Mouse (Mus musculus) kidney, adult 10 weeks (tissue): ENCODE results near the gene Ppwd1. TPM values are rescaled to one million over a fixed set of nuclear protein-coding genes. Genes with fewer than 3 reads are reported as not detected.

Source experiments
- polyA plus RNA-seq: library from polyadenylated mRNA; stranded (reverse); fragments of 350-450 nt; fragmentation: Illumina TruSeq; extraction: RNeasy Lipid Tissue Mini Kit (QIAGEN cat#74804); gene quantifications from one replicate; pipeline ENCODE4 v1.2.3, GENCODE M21; 2014; ENCODE audit warnings: low read depth, low replicate concordance

Gene Ppwd1
- polyA plus RNA-seq, result 28.7 TPM

DNA sequence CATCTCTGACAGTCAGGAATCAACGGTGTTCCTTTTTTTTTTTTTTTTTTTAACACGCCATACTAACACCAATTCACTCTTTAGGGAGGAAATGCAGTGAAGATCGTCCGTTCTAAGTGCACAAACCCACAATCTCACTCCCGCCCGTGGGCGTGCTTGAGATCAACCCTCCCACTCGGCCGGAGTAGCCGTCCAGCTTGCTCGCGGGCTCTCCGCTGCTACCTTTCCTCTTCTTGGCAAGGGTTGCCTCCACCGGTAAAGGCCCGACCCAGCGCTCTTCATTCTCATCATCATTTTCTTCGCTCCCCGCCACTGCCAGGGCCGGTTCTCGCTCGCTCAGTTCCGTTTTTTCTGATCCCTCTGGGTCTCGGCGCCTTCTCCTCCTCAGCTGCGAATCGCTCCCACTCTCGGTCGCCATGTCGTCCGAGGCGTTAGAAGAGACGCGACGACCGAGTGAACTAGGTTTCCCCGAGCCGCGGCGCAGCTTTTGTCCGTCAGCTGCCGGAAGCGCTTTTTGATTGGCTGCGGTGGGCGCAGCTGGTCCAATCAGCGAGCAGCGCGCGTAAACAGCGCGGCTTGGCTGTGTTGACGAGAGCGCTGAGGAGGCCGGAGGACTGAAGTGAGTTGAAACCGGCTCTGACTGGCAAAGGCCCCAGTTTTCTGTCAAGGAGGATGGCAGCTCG is at the start of gene Ppwd1, which contains the start of gene Cenpk:
TSS of gene Ppwd1 (minus strand) at position 460 of the 683 bp plus-strand sequence.
TSS of gene Cenpk (plus strand) at position 228 of the 683 bp plus-strand sequence.

DNA sequence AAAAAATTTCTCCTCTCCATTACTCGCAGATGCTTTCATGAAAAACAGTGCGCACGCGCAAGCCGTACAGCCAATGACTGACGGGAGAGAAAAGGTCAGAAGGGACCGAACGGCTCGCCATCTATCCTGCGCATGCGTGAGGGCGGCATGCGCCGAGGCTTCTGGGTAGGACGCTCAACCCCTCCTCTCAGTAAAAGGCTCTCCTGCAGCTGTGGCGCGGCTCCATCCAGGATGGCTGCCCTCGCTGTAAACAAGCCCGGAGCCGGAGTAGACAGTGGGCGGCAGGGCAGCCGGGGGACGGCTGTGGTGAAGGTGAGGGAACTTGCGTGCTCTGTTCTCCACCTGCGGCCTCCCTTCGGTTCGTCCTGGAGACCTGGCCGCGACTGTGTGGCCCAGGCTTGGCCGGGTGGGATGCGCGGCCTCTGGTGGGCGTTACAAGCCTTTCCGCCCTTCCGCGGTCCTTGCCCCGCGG is 50.0 kb downstream of the Ppwd1 start, which contains the start of gene Trim23:
TSS of gene Trim23 (plus strand) at position 148 of the 472 bp plus-strand sequence.

DNA sequence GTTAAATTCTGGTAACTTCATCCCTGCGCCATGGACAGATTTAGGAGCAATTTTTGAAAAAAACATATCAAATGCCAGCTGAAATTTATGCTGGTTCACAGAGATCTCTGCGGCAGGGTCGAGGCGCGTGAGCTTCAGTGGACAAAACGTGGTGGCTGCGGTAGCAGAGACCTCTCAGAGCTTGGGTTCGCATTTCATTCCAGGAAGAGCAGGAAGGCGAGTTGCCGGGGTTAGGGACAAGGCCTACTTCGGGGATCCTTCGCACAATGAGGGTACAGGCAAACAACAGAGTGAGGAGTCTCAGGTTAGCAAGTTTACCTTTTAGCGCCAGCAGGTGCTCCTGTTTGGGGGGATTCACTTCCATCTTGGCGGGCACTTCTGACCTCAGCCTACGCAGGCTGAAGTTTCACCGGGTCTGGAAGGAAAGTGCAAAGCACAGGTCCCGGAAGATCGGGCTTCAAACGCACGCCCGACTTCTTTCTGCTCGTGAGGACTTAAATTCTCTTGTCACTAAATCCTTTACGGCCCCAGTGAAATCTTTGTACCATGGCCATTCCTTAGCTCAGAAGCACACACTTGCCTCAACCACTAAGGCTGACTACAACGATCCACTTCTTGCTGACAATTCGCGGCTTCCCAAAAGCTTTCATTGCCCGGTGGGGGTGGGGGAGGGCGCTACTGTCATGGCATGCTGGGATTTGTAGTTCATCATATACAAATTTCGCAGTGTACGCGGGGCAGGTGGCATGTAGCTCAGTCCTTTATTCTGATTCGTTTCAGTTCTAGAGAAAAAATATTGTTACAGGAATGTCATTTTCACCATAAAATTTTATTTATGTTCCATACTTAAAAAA is 50.6 kb downstream of the Ppwd1 start, which contains the start of gene Trappc13:
TSS of gene Trappc13 (minus strand) at position 674 of the 854 bp plus-strand sequence.

Other genes with a start within 250 kb of the Ppwd1 start
- gene Nln, start 119.2 kb downstream of the Ppwd1 start, polyA plus RNA-seq, result 58.9 TPM
- 3.8 TPM for gene Sgtb, start 119.1 kb downstream of the Ppwd1 start, polyA plus RNA-seq
- gene Trappc13, start 50.4 kb downstream of the Ppwd1 start, polyA plus RNA-seq, result 78.5 TPM
- 71.4 TPM for gene Trim23, start 50.0 kb downstream of the Ppwd1 start, polyA plus RNA-seq
- gene Cenpk, start 232 bp downstream of the Ppwd1 start, polyA plus RNA-seq, result 4.4 TPM
- gene Adamts6, start 59.0 kb upstream of the Ppwd1 start, polyA plus RNA-seq, result 5.7 TPM